Mouse (Mus musculus) urinary bladder, postnatal 25 days (tissue): ENCODE results near the gene Gen1.

Experiments used
- DNase-seq: peaks from one replicate; pipeline ENCODE4 v3.0.0; 2022; ENCODE audit warnings: low spot score

The Gen1 gene

DNA sequence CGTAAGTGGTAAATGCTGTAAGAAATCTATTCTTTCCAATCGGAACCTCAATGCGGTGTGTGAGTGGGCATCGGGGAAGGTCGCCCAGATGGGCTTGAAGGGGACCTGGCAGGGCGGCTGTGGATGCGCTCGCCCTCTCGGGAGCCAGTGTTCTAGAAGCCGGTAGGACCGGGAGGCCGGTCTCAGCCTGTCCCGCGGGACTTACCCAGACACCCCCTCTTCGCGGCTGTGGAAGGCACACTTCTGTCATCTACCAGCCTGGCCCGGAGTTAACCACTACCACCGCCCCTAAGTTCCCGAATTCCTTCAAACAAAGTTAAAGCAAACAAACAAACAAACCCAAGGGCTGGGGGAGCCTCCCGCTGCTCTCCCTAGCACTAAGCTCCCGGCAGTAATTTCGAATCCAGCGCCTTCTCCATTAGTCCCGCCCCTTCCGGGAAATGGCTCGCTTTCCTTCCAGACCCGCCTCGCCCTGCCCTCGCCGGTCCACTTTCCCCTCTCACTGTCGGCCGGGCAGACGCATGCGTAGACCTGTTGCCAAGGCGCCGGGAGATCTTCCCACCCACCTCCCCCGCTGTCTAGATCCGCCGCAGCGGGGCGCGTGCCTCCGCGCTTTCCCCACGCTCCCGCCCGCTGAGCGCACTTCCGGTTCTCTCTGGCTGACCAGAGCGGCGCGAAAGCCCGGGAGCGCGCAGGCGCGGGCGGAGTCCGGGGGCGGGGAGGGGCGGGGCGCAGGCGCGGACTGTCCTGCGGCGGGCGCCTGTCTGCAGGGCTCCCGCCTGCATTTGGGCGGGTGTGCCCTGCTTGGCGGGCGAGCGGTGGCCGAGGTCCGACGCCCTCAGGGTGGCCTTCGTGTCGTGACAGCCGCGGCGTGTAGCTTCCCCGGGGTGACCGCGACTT, at the start of gene Gen1, which contains the start of gene Smc6:
Gene Gen1 (minus strand): TSS at position 420 of the 900 bp plus-strand sequence.
Gene Smc6 (plus strand): TSS at position 505 of the 900 bp plus-strand sequence.
- DNase-seq, result peak; percentile 91

- no peak for DNase-seq
Observed at GRCm38 (mm10) chr12:11313840-11314239, 48.2 kb upstream of the Gen1 start.

- DNase-seq, result no peak
Observed at GRCm38 (mm10) chr12:11311106-11311505, 45.5 kb upstream of the Gen1 start.

DNA sequence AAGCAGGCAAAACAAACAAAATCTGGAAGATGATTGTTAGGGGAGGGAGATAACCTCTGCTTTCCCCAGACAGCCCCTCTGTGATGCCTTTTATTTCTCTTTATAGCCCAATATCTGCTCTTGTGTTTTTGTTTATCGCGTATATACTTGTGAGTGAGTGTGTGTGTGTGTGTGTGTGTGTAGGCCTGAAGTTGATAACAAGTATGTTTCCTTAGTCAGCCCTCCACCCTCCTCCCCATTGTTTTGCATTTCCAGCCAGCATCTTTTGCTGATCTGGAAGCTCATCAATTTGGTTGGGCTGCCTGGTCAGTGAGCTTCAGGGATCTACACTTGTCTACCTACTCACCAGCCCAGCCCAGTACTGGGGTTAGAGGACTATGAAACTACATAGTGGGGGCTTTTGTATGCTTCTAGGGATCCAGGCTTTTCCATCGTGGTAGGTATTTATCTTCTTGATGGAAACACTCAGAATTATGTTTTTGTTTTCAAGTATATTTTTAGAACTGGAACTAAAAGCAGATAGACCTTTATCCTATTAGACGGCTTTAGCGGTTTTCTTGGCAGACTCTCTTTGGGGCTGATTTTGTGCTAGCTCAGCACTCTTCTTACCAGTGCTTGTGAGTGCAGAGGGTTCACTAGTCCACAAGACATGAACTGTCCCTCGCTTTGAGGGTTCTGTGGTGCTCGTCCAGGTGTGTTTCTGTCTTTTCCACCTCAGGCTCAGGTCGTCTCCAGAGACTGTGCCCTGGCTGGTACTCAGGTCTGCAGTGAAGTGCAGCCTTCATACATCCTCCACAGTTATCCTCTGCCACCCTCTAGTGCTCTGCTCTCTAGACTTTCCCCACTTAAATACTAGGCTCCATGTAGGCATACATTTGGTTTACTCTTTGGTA, 41.4 kb upstream of the Gen1 start:
- no peak for DNase-seq

DNA sequence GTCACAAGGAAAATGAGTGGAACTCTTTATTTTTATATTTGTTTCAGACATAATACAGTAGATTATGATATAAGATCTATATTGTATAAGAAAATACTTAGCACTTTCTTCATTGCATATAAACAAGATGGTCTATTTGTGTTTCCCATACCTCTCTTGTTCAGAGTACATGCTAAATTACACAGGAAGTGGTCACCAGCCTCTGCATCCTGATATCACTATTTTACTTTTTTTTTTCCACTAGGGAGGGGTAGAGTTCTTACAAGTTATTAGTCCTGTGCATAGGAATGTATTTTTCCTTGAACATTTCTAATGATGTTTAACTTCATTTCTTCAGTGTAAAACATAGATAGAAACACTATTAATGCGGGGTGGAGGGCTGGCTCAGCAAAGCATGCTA, 35.3 kb upstream of the Gen1 start:
- no peak for DNase-seq

DNA sequence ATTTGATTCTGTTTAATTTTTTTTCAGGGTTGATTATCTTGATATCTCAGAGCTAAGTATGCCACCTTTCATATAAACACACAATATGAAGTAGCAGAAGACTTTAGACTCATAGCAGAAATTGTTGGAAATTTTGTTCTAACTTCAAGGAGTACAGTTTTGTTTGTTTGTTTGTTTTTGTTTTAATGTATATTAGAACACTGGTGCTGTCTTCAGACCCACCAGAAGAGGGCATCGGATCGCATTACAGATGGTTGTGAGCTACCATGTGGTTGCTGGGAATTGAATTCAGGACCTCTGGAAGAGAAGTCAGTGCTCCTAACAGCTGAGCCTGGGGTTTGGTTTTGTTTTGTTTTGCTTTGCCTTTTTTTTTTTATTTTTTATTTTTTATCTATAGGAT, 20.8 kb upstream of the Gen1 start:
- DNase-seq, result no peak

- no peak for DNase-seq
Observed at GRCm38 (mm10) chr12:11281584-11281983, 16.0 kb upstream of the Gen1 start.

- no peak for DNase-seq
Observed at GRCm38 (mm10) chr12:11279886-11280285, 14.3 kb upstream of the Gen1 start.

- no peak for DNase-seq
Observed at GRCm38 (mm10) chr12:11277207-11277606, 11.6 kb upstream of the Gen1 start.

- DNase-seq, result no peak
Observed at GRCm38 (mm10) chr12:11276632-11277031, 11.0 kb upstream of the Gen1 start.

GRCm38 (mm10) chr12:11273185-11273584, 7.6 kb upstream of the Gen1 start:
- DNase-seq, result no peak

- DNase-seq, result no peak
Observed at GRCm38 (mm10) chr12:11272568-11272967, 7.0 kb upstream of the Gen1 start.

DNA sequence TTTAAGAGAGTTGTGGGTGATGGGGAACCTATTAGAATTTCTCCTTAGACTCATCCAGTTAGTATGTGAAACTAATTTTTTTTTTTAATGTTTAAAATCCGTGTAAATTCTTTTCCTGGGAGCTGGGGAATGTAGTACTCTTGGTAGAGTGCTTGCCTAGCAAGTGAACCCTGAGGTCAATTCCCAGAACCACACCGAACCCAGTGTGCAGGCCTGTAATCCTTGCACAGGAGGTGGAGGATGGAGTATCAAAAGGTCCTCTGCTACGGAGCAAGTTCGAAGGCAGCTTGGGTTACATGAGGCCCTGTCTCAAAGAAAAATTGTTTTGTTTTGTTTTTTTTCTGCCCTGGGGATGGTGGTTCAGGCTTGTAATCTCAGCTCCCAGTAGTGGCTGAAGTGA, 1.4 kb upstream of the Gen1 start:
- no peak for DNase-seq

DNA sequence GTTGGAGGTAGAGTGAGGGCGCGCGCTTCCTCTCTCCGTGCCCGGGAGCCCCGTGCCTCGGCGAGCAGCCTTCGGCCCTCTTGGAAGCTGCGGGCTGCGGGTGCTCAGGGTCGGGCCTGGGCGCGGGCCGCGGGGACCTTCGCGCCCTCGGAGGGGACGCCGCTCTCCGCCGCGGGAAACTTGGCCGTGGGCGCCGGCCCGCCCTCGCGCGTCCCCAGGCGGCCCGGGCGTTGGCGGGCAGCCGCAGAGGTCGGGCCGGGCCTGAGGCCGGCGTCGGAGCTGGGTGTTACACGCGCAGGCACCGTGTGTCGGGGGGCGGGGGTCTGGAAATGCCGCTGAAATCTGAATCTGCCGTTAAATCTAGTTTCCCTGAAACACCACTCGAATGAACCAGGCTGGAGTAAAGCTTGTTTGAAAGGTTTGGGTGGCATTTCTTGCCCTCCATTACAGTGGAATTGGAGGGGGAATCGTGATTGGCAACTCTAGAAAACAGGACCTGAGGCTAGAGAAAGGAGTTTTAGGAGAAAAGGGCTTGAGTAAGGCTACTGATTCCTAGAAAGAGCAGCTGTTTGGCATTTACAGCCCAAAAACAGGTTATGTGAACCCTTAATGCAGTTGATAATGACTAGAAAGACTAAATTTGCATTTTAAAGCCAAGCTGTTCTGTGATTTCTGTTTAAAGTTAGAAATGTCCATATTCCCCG, 833 bp upstream of the Gen1 start:
- peak; percentile 54 for DNase-seq

DNA sequence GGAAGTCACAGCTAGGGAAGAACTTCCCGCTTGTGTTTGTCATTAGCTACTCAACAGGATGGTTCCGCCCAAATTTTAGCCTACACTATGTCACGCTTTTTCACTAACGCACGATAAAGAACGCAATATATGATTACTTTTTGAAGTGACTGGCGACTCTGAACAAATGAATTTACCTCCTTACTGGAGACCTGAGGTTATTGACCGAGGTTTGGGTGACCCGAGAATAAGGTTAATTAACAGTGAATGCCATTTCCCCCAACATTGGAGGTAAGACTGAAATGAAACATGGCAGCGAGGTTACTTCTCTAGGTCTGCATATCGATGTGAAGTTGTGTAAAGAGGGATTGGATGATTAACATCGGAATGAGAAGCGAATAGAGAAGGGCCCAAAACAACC, 706 bp downstream of the Gen1 start:
- DNase-seq, result no peak

DNA sequence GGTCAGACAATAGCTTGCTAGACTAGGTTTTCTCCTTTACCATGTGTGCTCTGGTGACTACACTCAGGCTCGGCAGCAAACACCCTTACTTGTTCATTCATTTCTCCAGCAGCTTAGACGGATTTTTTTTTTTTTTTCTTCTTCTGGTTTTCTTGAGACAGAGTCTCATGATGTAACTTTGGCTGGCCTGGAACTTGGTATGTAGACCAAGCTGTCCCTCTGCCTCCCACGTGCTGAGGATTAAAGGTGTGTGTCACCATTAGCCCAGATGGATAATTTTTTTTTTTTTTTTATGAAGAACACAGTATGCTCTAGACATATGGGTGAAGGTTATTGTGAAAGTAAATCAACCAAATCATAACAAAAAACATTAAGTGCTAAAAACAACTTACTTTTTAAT, 15.3 kb downstream of the Gen1 start:
- no peak for DNase-seq

DNA sequence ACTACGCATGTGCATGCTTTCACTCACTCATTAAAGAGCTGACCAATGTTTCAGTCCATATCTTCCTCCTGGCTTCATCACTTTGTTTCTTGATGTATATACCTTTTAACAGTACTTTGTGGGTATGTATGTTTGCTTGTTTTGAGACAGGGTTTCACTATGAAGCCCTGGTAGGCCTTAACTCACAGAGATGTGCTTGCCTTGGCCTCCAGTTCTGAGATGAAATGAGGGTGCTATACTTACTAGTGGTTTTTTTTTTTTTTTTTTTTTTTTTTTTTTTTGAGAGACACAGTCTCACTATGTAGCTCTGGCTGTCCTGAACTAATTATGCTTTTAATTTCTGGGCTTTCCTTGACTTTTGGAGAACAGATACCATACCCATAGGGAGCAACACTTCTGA, 18.1 kb downstream of the Gen1 start:
- no peak for DNase-seq

- DNase-seq, result no peak
Observed at GRCm38 (mm10) chr12:11235996-11236395, 29.6 kb downstream of the Gen1 start.

- DNase-seq, result no peak
Observed at GRCm38 (mm10) chr12:11230267-11230666, 35.3 kb downstream of the Gen1 start.

- DNase-seq, result no peak
Observed at GRCm38 (mm10) chr12:11226529-11227268, 38.9 kb downstream of the Gen1 start.

- DNase-seq, result no peak
Observed at GRCm38 (mm10) chr12:11226123-11226522, 39.5 kb downstream of the Gen1 start.

GRCm38 (mm10) chr12:11224722-11225121, 40.9 kb downstream of the Gen1 start:
- DNase-seq, result no peak
